Mouse (Mus musculus): ENCODE data around the gene Clk2. TPM values are rescaled to one million over a fixed set of nuclear protein-coding genes. Genes with fewer than 3 reads are reported as not detected.
"Not testable (repeated sequence)": the region's sequence is repeated elsewhere in the genome, so short reads cannot be mapped to it uniquely, and the experiment has no call there.

Clk2 gene
- polyA plus RNA-seq, 1 experiment from 2014 or later = 32.2 TPM

- Histone ChIP-seq H3K36me3 (peaks cover 41% of the 10 kb centered on the region), H3K4me1 (peaks cover 6% of the 10 kb centered on the region), H3K9me3 (no peaks in the 10 kb centered on the region), H3K4me3 (peak overlapping the region; percentile 72), H3K27me3 (ENCODE audit: insufficient read depth, poor library complexity, severe bottlenecking) (no peaks in the 10 kb centered on the region), H3K27ac (peak overlapping the region; percentile 75)
- DNase-seq (ENCODE audit: low spot score) = no peak
- 37% methylated on average over 5 of the region's 5 CpGs for WGBS
These were observed 38.5 kb downstream of the Clk2 start for GRCm38 (mm10) chr3:89203142-89203514.

GRCm38 (mm10) chr3:89206079-89206478, 41.5 kb downstream of the Clk2 start:
- WGBS = 92% methylated on average over 7 of the region's 7 CpGs
- Histone ChIP-seq H3K27ac (no peak overlapping the region), H3K4me3 (no peak overlapping the region), H3K27me3 (ENCODE audit: insufficient read depth, poor library complexity, severe bottlenecking) (no peaks in the 10 kb centered on the region), H3K9me3 (no peaks in the 10 kb centered on the region), H3K4me1 (peaks cover 6% of the 10 kb centered on the region), H3K36me3 (peaks cover 71% of the 10 kb centered on the region)
- DNase-seq (ENCODE audit: low spot score) = no peak

- H3K36me3 ChIP-seq = peaks cover 76% of the 10 kb centered on the region
These were observed 42.1 kb downstream of the Clk2 start for GRCm38 (mm10) chr3:89206695-89207094.

GRCm38 (mm10) chr3:89208075-89208657, 43.6 kb downstream of the Clk2 start:
- 84% methylated on average over 13 of the region's 13 CpGs for WGBS

More at GRCm38 (mm10) chr3:89206695-89207094, 42.1 kb downstream of the Clk2 start:
- H3K27me3 ChIP-seq (ENCODE audit: insufficient read depth, poor library complexity, severe bottlenecking) = no peaks in the 10 kb centered on the region
- DNase-seq (ENCODE audit: low spot score) = no peak
- peaks cover 6% of the 10 kb centered on the region for H3K4me1 ChIP-seq
- WGBS = 92% methylated on average over 2 of the region's 2 CpGs
- H3K9me3 ChIP-seq = no peaks in the 10 kb centered on the region
- H3K27ac ChIP-seq = no peak overlapping the region
- no peak overlapping the region for H3K4me3 ChIP-seq

GRCm38 (mm10) chr3:89208736-89209135, 44.1 kb downstream of the Clk2 start:
- Histone ChIP-seq H3K27ac (no peak overlapping the region), H3K4me1 (peaks cover 11% of the 10 kb centered on the region), H3K9me3 (no peaks in the 10 kb centered on the region), H3K4me3 (no peak overlapping the region), H3K27me3 (ENCODE audit: insufficient read depth, poor library complexity, severe bottlenecking) (no peaks in the 10 kb centered on the region), H3K36me3 (peaks cover 76% of the 10 kb centered on the region)
- 90% methylated on average over 6 of the region's 6 CpGs for WGBS
- DNase-seq (ENCODE audit: low spot score) = no peak

More at GRCm38 (mm10) chr3:89208075-89208657, 43.6 kb downstream of the Clk2 start:
- DNase-seq (ENCODE audit: low spot score) = no peak
- Histone ChIP-seq H3K27ac (no peak overlapping the region), H3K36me3 (peaks cover 76% of the 10 kb centered on the region), H3K9me3 (no peaks in the 10 kb centered on the region), H3K4me3 (no peak overlapping the region), H3K4me1 (peaks cover 13% of the 10 kb centered on the region), H3K27me3 (ENCODE audit: insufficient read depth, poor library complexity, severe bottlenecking) (no peaks in the 10 kb centered on the region)

GRCm38 (mm10) chr3:89209731-89210130, 45.1 kb downstream of the Clk2 start:
- DNase-seq (ENCODE audit: low spot score) = no peak
- Histone ChIP-seq H3K27ac (no peak overlapping the region), H3K4me1 (peaks cover 21% of the 10 kb centered on the region), H3K27me3 (ENCODE audit: insufficient read depth, poor library complexity, severe bottlenecking) (no peaks in the 10 kb centered on the region), H3K9me3 (no peaks in the 10 kb centered on the region), H3K4me3 (no peak overlapping the region), H3K36me3 (peaks cover 67% of the 10 kb centered on the region)
- WGBS = 90% methylated on average over 7 of the region's 7 CpGs

- Histone ChIP-seq H3K9me3 (no peaks in the 10 kb centered on the region), H3K4me3 (no peak overlapping the region), H3K27me3 (ENCODE audit: insufficient read depth, poor library complexity, severe bottlenecking) (no peaks in the 10 kb centered on the region), H3K36me3 (peaks cover 63% of the 10 kb centered on the region), H3K27ac (no peak overlapping the region), H3K4me1 (peaks cover 25% of the 10 kb centered on the region)
- no peak for DNase-seq (ENCODE audit: low spot score)
- WGBS = 85% methylated on average over 13 of the region's 13 CpGs
These were observed 45.6 kb downstream of the Clk2 start for GRCm38 (mm10) chr3:89210162-89210561.

- H3K4me1 ChIP-seq = peaks cover 31% of the 10 kb centered on the region
- H3K36me3 ChIP-seq = peaks cover 58% of the 10 kb centered on the region
- H3K27me3 ChIP-seq (ENCODE audit: insufficient read depth, poor library complexity, severe bottlenecking) = no peaks in the 10 kb centered on the region
- H3K9me3 ChIP-seq = no peaks in the 10 kb centered on the region
- 82% methylated on average over 7 of the region's 7 CpGs for WGBS
- H3K4me3 ChIP-seq = no peak overlapping the region
- no peak for DNase-seq (ENCODE audit: low spot score)
- no peak overlapping the region for H3K27ac ChIP-seq
These were observed 46.1 kb downstream of the Clk2 start for GRCm38 (mm10) chr3:89210731-89211130.

- Histone ChIP-seq H3K27me3 (ENCODE audit: insufficient read depth, poor library complexity, severe bottlenecking) (no peaks in the 10 kb centered on the region), H3K4me3 (peak overlapping the region; percentile 96), H3K27ac (peak overlapping the region; percentile 97), H3K4me1 (peaks cover 39% of the 10 kb centered on the region), H3K36me3 (peaks cover 26% of the 10 kb centered on the region), H3K9me3 (no peaks in the 10 kb centered on the region)
- DNase-seq (ENCODE audit: low spot score) = peak; percentile 97
- under 1% methylated on average over 69 of the region's 69 CpGs for WGBS
These were observed 49.4 kb downstream of the Clk2 start for GRCm38 (mm10) chr3:89213803-89214530.

GRCm38 (mm10) chr3:89214681-89215411, 50.3 kb downstream of the Clk2 start, which contains the start of gene Thbs3:
TSS of gene Thbs3 (plus strand) at chr3:89215180.
- peak within 1 kb of the TSS; percentile 96 for H3K4me3 ChIP-seq
- H3K4me1 ChIP-seq = peaks cover 48% of the 10 kb centered on the region
- no peak for DNase-seq (ENCODE audit: low spot score)
- WGBS = 2% methylated on average over 19 of the region's 19 CpGs
- H3K36me3 ChIP-seq = peaks cover 17% of the 10 kb centered on the region
- H3K27me3 ChIP-seq (ENCODE audit: insufficient read depth, poor library complexity, severe bottlenecking) = no peaks in the 10 kb centered on the region
- H3K27ac ChIP-seq = peak within 1 kb of the TSS; percentile 97
- no peaks in the 10 kb centered on the region for H3K9me3 ChIP-seq

- Histone ChIP-seq H3K9me3 (no peaks in the 10 kb centered on the region), H3K27ac (peak overlapping the region; percentile 97), H3K36me3 (peaks cover 7% of the 10 kb centered on the region), H3K4me1 (peaks cover 51% of the 10 kb centered on the region), H3K4me3 (peak overlapping the region; percentile 96), H3K27me3 (ENCODE audit: insufficient read depth, poor library complexity, severe bottlenecking) (no peaks in the 10 kb centered on the region)
- DNase-seq (ENCODE audit: low spot score) = peak; percentile 93
- under 1% methylated on average over 6 of the region's 6 CpGs for WGBS
These were observed 51.3 kb downstream of the Clk2 start for GRCm38 (mm10) chr3:89215853-89216252.

GRCm38 (mm10) chr3:89216407-89216806, 51.8 kb downstream of the Clk2 start:
- not testable (repeated sequence) for H3K27ac ChIP-seq; H3K27me3 ChIP-seq (ENCODE audit: insufficient read depth, poor library complexity, severe bottlenecking); DNase-seq (ENCODE audit: low spot score); H3K9me3 ChIP-seq; H3K4me3 ChIP-seq; H3K36me3 ChIP-seq
- H3K4me1 ChIP-seq = peaks cover 51% of the 10 kb centered on the region
- WGBS = 72% methylated on average over 7 of the region's 7 CpGs

GRCm38 (mm10) chr3:89218271-89218670, 53.7 kb downstream of the Clk2 start:
- Histone ChIP-seq H3K27ac (no peak overlapping the region), H3K9me3 (no peaks in the 10 kb centered on the region), H3K27me3 (ENCODE audit: insufficient read depth, poor library complexity, severe bottlenecking) (no peaks in the 10 kb centered on the region), H3K4me3 (no peak overlapping the region), H3K4me1 (peaks cover 41% of the 10 kb centered on the region), H3K36me3 (peaks cover 3% of the 10 kb centered on the region; the same call in 1 of the 2 replicates)
- DNase-seq (ENCODE audit: low spot score) = no peak
- 79% methylated on average over 1 of the region's 1 CpGs for WGBS
